10 mouse cellular contexts compared by ENCODE assay signal in genomic region chr17:56728117-56728516, GRCm38 (mm10). TPM values are rescaled to one million over a fixed set of nuclear protein-coding genes. Genes with fewer than 3 reads are reported as not detected.
DNase-seq lines count a peak whose midpoint lies in the region; ATAC-seq and TF ChIP-seq lines count a peak whose summit lies in the region.
"Had no signal": no experiment of that assay in that cellular context is flagged by ENCODE, and none has a peak within 500 bp of the region (broad histone marks: within the 10 kb centered on the region; RNA-seq: fewer than 3 reads in every experiment).

No protein-coding gene starts in this region.

- no peak overlapping the region for H3K27ac ChIP-seq in kidney, embryonic 14.5 days (ENCODE audit: low read depth, low read length)
- H3K27ac ChIP-seq in liver, embryonic 15.5 days (replicated peaks) = no peak overlapping the region
- H3K27ac ChIP-seq in thymus, adult 2 months (ENCODE audit: control insufficient read depth, insufficient read depth, low read length) = no peak overlapping the region
- H3K27ac ChIP-seq: midbrain, embryonic 12.5 days had no signal

- no peak overlapping the region for H3K4me3 ChIP-seq in kidney, embryonic 14.5 days (ENCODE audit: low read length)
- no peak overlapping the region for H3K4me3 ChIP-seq in liver, embryonic 15.5 days (replicated peaks)
- no peak overlapping the region for H3K4me3 ChIP-seq in thymus, adult 2 months (ENCODE audit: control insufficient read depth, insufficient read depth, low read length)
- H3K4me3 ChIP-seq: midbrain, embryonic 12.5 days had no signal

- intact Hi-C loops in heart, postnatal 10 days (cut with DNase I) = no loop called here

- no peak overlapping the region; the same call in 1 of the 2 replicates for H3K9ac ChIP-seq in kidney, embryonic 14.5 days (ENCODE audit: low read depth, low read length)
- no peak overlapping the region for H3K9ac ChIP-seq in liver, embryonic 15.5 days
- H3K9ac ChIP-seq: midbrain, embryonic 12.5 days had no signal

- H3K9me3 ChIP-seq in kidney, embryonic 14.5 days (ENCODE audit: control insufficient read depth, low read length) = no peaks in the 10 kb centered on the region
- no peaks in the 10 kb centered on the region for H3K9me3 ChIP-seq in liver, embryonic 15.5 days (replicated peaks)
- H3K9me3 ChIP-seq: midbrain, embryonic 12.5 days had no signal

- H3K4me2 ChIP-seq in kidney, embryonic 14.5 days (replicated peaks; ENCODE audit: low read depth, low read length) = peak overlapping the region; percentile 12; the same call in 1 of the 2 replicates
- peak overlapping the region; percentile 21 for H3K4me2 ChIP-seq in liver, embryonic 15.5 days
- H3K4me2 ChIP-seq: midbrain, embryonic 12.5 days had no signal

- TF ChIP-seq CTCF in thymus, adult 2 months (IDR thresholded peaks at IDR 0.05; ENCODE audit: borderline replicate concordance, control insufficient read depth, extremely low read depth, insufficient read depth, low read length, poor library complexity) = no peak

- peak; percentile 13; the same call in 1 of the 2 replicates for ATAC-seq in kidney, embryonic 14.5 days (ENCODE audit: low FRiP score, low TSS enrichment)
- no peak for ATAC-seq in liver, embryonic 15.5 days (ENCODE audit: insufficient read depth)
- no peak for ATAC-seq in megakaryocyte, adult 5-6 weeks (ENCODE audit: poor library complexity, severe bottlenecking)

- H3K27me3 ChIP-seq in kidney, embryonic 14.5 days (ENCODE audit: control insufficient read depth, insufficient read depth, low read length) = no peaks in the 10 kb centered on the region
- H3K27me3 ChIP-seq in liver, embryonic 15.5 days = peaks cover 53% of the 10 kb centered on the region
- H3K27me3 ChIP-seq in thymus, adult 2 months (ENCODE audit: control insufficient read depth, insufficient read depth, low read length) = no peaks in the 10 kb centered on the region
- H3K27me3 ChIP-seq: midbrain, embryonic 12.5 days had no signal

- no peak for DNase-seq in kidney, adult 9 months
- DNase-seq in R1 (ENCODE audit: low read depth, low spot score) = peak; percentile 30
- peak; percentile 60 to 64 for DNase-seq in heart, postnatal 10 days
- no peak for DNase-seq in frontal cortex, postnatal 25 days (ENCODE audit: low spot score in 2 of 2)
- no peak for DNase-seq in thymus, adult 2 months
- DNase-seq: gastrocnemius, postnatal 25 days had no signal

- H3K4me1 ChIP-seq in kidney, embryonic 14.5 days (ENCODE audit: control insufficient read depth, insufficient read depth, low read length) = peaks cover 23% of the 10 kb centered on the region
- peaks cover 13% of the 10 kb centered on the region for H3K4me1 ChIP-seq in liver, embryonic 15.5 days (replicated peaks)
- peaks cover 7% of the 10 kb centered on the region; the same call in 1 of the 2 replicates for H3K4me1 ChIP-seq in thymus, adult 2 months (replicated peaks; ENCODE audit: control insufficient read depth, insufficient read depth, low read length)

- TF ChIP-seq POLR2A in thymus, adult 2 months (IDR thresholded peaks at IDR 0.05; ENCODE audit: control insufficient read depth, extremely low read depth, insufficient read depth, low read length, poor library complexity) = no peak

- H3K36me3 ChIP-seq in kidney, embryonic 14.5 days (ENCODE audit: control insufficient read depth, insufficient read depth, low read length) = peaks cover 10% of the 10 kb centered on the region; the same call in 1 of the 2 replicates
- H3K36me3 ChIP-seq in liver, embryonic 15.5 days (replicated peaks) = 0 out of 2 replicates have a peak, but pooled peaks cover 1% of the 10 kb centered on the region
- peaks cover 6% of the 10 kb centered on the region; the same call in 1 of the 2 replicates for H3K36me3 ChIP-seq in thymus, adult 2 months (ENCODE audit: control insufficient read depth, insufficient read depth, low read length)

- 9% methylated on average over 12 of the region's 12 CpGs for whole genome bisulfite sequencing in kidney, embryonic 14.5 days
- WGBS in liver, embryonic 15.5 days (ENCODE audit: insufficient replicate concordance) = 22% methylated on average over 12 of the region's 12 CpGs
- 54% methylated on average over 12 of the region's 12 CpGs for WGBS in thymus, adult 2 months

RNA-seq across cellular contexts. Expression of gene Vmac, which starts 10.3 kb away (rescaled TPM):
- 17.6 and 23.6 TPM in 2 replicates for polyA plus RNA-seq in kidney, embryonic 14.5 days (2014; fragmentation: Nextera tagmentation; extraction: Ambion mirVana)
- 1 to 10 TPM; 5.4 to 9.8 TPM for total RNA-seq in heart, postnatal 10 days (2021)
- polyA plus RNA-seq in liver, embryonic 15.5 days (2015; fragmentation: Nextera tagmentation; extraction: Ambion mirVana) = 2.4 and 2.6 TPM in 2 replicates
- 52.3 and 58.9 TPM in 2 replicates for polyA plus RNA-seq in thymus, adult 2 months (2012; rRNA removed)
- 3.6 and 4.1 TPM in 2 replicates for total RNA-seq in megakaryocyte, adult 5-6 weeks (2015)
- 2.7 and 2.8 TPM in 2 replicates for total RNA-seq in megakaryocyte, adult 5-6 weeks (2017)

RNA-seq across cellular contexts. Expression of gene Ndufa11, which starts 10.6 kb away (rescaled TPM):
- polyA plus RNA-seq in kidney, embryonic 14.5 days (2014; fragmentation: Nextera tagmentation; extraction: Ambion mirVana) = 447 and 572 TPM in 2 replicates
- 100 to 1,000 TPM; 794 to 859 TPM for total RNA-seq in heart, postnatal 10 days (2021)
- 210 and 226 TPM in 2 replicates for polyA plus RNA-seq in liver, embryonic 15.5 days (2015; fragmentation: Nextera tagmentation; extraction: Ambion mirVana)
- polyA plus RNA-seq in thymus, adult 2 months (2012; rRNA removed) = 601 and 855 TPM in 2 replicates
- total RNA-seq in megakaryocyte, adult 5-6 weeks (2015) = 108 and 113 TPM in 2 replicates
- 77.8 and 92.8 TPM in 2 replicates for total RNA-seq in megakaryocyte, adult 5-6 weeks (2017)

RNA-seq across cellular contexts. Expression of gene Nrtn, which starts 29.2 kb away (rescaled TPM):
- polyA plus RNA-seq in kidney, embryonic 14.5 days (2014; fragmentation: Nextera tagmentation; extraction: Ambion mirVana) = 9.5 and 12.9 TPM in 2 replicates
- total RNA-seq in heart, postnatal 10 days (2021) = 10 to 100 TPM; 19.0 to 21.0 TPM
- 1.1 and 1.6 TPM in 2 replicates for polyA plus RNA-seq in liver, embryonic 15.5 days (2015; fragmentation: Nextera tagmentation; extraction: Ambion mirVana)
- 37.6 and 44.4 TPM in 2 replicates for polyA plus RNA-seq in thymus, adult 2 months (2012; rRNA removed)
- not detected in 2 replicates for total RNA-seq in megakaryocyte, adult 5-6 weeks (2015)
- total RNA-seq in megakaryocyte, adult 5-6 weeks (2017) = not detected in 2 replicates

RNA-seq across cellular contexts. Expression of gene Dus3l, which starts 36.4 kb away (rescaled TPM):
- polyA plus RNA-seq in kidney, embryonic 14.5 days (2014; fragmentation: Nextera tagmentation; extraction: Ambion mirVana) = 37.8 and 48.0 TPM in 2 replicates
- total RNA-seq in heart, postnatal 10 days (2021) = 10 to 100 TPM; 21.0 to 23.0 TPM
- 12.5 and 14.4 TPM in 2 replicates for polyA plus RNA-seq in liver, embryonic 15.5 days (2015; fragmentation: Nextera tagmentation; extraction: Ambion mirVana)
- 142 and 157 TPM in 2 replicates for polyA plus RNA-seq in thymus, adult 2 months (2012; rRNA removed)
- 8.4 and 8.7 TPM in 2 replicates for total RNA-seq in megakaryocyte, adult 5-6 weeks (2015)
- 10.5 and 14.6 TPM in 2 replicates for total RNA-seq in megakaryocyte, adult 5-6 weeks (2017)

RNA-seq across cellular contexts. Expression of gene Prr22, which starts 41.9 kb away (rescaled TPM):
- polyA plus RNA-seq in kidney, embryonic 14.5 days (2014; fragmentation: Nextera tagmentation; extraction: Ambion mirVana) = 1.7 and 2.3 TPM in 2 replicates
- total RNA-seq in heart, postnatal 10 days (2021) = under 1 TPM; 0.27 to 0.43 TPM
- polyA plus RNA-seq in liver, embryonic 15.5 days (2015; fragmentation: Nextera tagmentation; extraction: Ambion mirVana) = 0.23 and 0.60 TPM in 2 replicates
- 4.1 and 4.5 TPM in 2 replicates for polyA plus RNA-seq in thymus, adult 2 months (2012; rRNA removed)
- total RNA-seq in megakaryocyte, adult 5-6 weeks (2015) = 0.32 and 0.85 TPM in 2 replicates
- total RNA-seq in megakaryocyte, adult 5-6 weeks (2017) = not detected in 2 replicates

Comparison
In these comparisons a context has a peak if more than half of its experiments do, and no peak if none do; other contexts are left out.
1. DNase-seq: peak in R1 (single experiment) and heart, postnatal 10 days (2 of 2); none in kidney, adult 9 months (single experiment), frontal cortex, postnatal 25 days (0 of 2) and thymus, adult 2 months (single experiment).